Mouse (Mus musculus) lung, embryonic 15.5 days (tissue): Measurements from ENCODE around the gene Prph. TPM values are rescaled to one million over a fixed set of nuclear protein-coding genes. Genes with fewer than 3 reads are reported as not detected.

Experiments
- ATAC-seq: fragments of 200-750 bp; cut with Nextera tagmentation; 2 replicates; pipeline ENCODE4 v1.8.0; 2017; ENCODE audit warnings: moderate number of reproducible peaks, borderline replicate concordance; ENCODE audit not compliant: low FRiP score, low TSS enrichment; ENCODE audit errors: extremely low read depth
- H3K27ac ChIP-seq: fragments of 300-500 bp; sonication (generic); 2 replicates; pipeline ENCODE4 v1.5.1; 2015; ENCODE audit warnings: moderate library complexity, mild to moderate bottlenecking, inconsistent platforms
- H3K27me3 ChIP-seq: fragments of 300-500 bp; sonication (generic); 2 replicates; pipeline ENCODE4 v1.6.1; 2015; ENCODE audit warnings: inconsistent platforms
- H3K36me3 ChIP-seq: fragments of 300-500 bp; sonication (generic); 2 replicates; pipeline ENCODE4 v1.6.1; 2015; ENCODE audit warnings: inconsistent platforms
- H3K4me1 ChIP-seq: fragments of 300-500 bp; sonication (generic); 2 replicates; pipeline ENCODE4 v1.6.1; 2015; ENCODE audit warnings: inconsistent platforms
- H3K4me2 ChIP-seq: fragments of 300-500 bp; sonication (generic); 2 replicates; pipeline ENCODE4 v1.6.1; 2015; ENCODE audit warnings: inconsistent platforms, mild to moderate bottlenecking, moderate library complexity
- H3K4me3 ChIP-seq: fragments of 300-500 bp; sonication (generic); 2 replicates; pipeline ENCODE4 v1.5.1; 2015; ENCODE audit warnings: mild to moderate bottlenecking, inconsistent platforms
- H3K9ac ChIP-seq: fragments of 300-500 bp; sonication (generic); 2 replicates; pipeline ENCODE4 v1.6.1; 2015; ENCODE audit warnings: inconsistent platforms
- H3K9me3 ChIP-seq: fragments of 300-500 bp; sonication (generic); 2 replicates; pipeline ENCODE4 v1.6.1; 2016; ENCODE audit warnings: inconsistent platforms
- WGBS: fragments of 180-500 bp; shearing (Covaris S2); methylation state at CpG from one replicate; pipeline ENCODE4 v1.1.7; 2015; 5-methylcytosine and 5-hydroxymethylcytosine counted together
- polyA plus RNA-seq: library from polyadenylated mRNA; unstranded; fragments of >200 nt; fragmentation: Nextera tagmentation; extraction: Ambion mirVana; gene quantifications from 2 replicates; pipeline ENCODE4 v1.2.1, GENCODE M21; 2015

Prph gene
- polyA plus RNA-seq, 1 experiment from 2014 or later: 6.8 TPM

GRCm38 (mm10) chr15:99082840-99083239 lies 27.9 kb downstream of the Prph start:
- no peak overlapping the region for H3K27ac ChIP-seq
- no peak overlapping the region for H3K4me3 ChIP-seq
- H3K36me3 ChIP-seq: peaks cover 42% of the 10 kb centered on the region
- 87% methylated on average over 16 of the region's 16 CpGs for WGBS
- no peak for ATAC-seq
- no peak overlapping the region for H3K4me2 ChIP-seq
- peaks cover 10% of the 10 kb centered on the region; the same call in 1 of the 2 replicates for H3K4me1 ChIP-seq
- H3K9ac ChIP-seq: no peak overlapping the region
- peaks cover 42% of the 10 kb centered on the region for H3K27me3 ChIP-seq
- H3K9me3 ChIP-seq: no peaks in the 10 kb centered on the region

DNA sequence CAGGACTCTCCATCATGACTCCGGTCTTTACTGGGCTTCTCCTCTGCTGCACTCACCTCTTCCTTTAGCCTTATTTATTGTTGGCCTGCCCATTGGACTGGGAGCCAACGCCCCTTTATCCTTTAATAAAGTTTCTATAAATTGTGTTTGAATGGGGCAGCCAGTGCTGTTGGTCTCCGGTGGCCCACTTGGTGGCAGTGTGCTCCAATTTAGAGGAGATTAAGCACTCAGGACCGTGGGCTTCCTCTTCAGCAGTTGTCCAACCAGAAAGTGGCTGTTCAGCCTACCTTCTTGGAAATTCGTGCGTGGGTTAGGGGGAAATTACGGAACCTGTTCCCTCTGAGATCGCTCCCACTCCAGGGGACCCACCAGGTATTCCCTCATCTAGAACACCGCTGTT lies 28.3 kb downstream of the Prph start:
- Histone ChIP-seq H3K4me2 (no peak overlapping the region), H3K9me3 (no peaks in the 10 kb centered on the region), H3K4me3 (no peak overlapping the region), H3K9ac (no peak overlapping the region), H3K27ac (no peak overlapping the region), H3K4me1 (peaks cover 14% of the 10 kb centered on the region; the same call in 1 of the 2 replicates), H3K27me3 (peaks cover 47% of the 10 kb centered on the region), H3K36me3 (peaks cover 38% of the 10 kb centered on the region)
- ATAC-seq: no peak
- WGBS: 67% methylated on average over 9 of the region's 9 CpGs

DNA sequence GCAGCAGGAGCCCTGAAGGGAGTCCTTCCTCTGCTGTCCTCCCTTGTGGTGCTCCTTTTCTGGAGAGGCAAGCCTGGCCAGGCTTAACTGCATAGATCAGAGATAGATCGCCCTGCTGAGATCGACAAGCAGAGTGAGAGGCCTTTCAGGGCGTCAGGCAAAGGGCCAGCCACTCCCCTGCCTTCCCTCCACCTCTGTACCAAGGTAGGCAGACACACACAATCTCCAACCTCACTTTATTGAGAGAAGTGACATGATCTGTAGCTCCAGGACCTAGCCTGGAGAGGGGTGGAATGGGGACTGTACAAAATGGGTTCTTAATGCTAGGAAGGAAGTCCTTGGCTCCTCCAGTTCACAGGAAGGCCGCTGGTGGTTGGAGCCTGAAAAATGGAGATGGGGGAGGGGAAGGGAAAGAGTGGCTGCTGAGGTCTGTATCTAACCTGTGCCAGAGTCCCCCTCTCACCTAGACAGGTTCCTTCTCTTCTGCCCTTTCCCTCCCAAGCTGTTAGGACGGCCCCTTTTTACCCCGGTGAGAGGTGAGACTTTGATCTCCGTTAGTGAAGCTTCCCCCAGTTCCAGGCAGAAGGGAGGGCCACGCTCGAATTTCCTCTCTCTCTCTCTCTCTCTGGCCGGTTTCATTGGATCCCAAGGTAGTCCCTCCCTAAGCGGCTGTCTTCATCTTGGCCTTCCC lies 29.0 kb downstream of the Prph start:
- no peak overlapping the region for H3K4me3 ChIP-seq
- peak overlapping the region; percentile 2; the same call in 1 of the 2 replicates for H3K4me2 ChIP-seq
- H3K9me3 ChIP-seq: no peaks in the 10 kb centered on the region
- H3K27ac ChIP-seq: no peak overlapping the region
- peaks cover 31% of the 10 kb centered on the region for H3K36me3 ChIP-seq
- no peak for ATAC-seq
- WGBS: 9% methylated on average over 11 of the region's 11 CpGs
- no peak overlapping the region for H3K9ac ChIP-seq
- peaks cover 18% of the 10 kb centered on the region for H3K4me1 ChIP-seq
- peaks cover 54% of the 10 kb centered on the region for H3K27me3 ChIP-seq

DNA sequence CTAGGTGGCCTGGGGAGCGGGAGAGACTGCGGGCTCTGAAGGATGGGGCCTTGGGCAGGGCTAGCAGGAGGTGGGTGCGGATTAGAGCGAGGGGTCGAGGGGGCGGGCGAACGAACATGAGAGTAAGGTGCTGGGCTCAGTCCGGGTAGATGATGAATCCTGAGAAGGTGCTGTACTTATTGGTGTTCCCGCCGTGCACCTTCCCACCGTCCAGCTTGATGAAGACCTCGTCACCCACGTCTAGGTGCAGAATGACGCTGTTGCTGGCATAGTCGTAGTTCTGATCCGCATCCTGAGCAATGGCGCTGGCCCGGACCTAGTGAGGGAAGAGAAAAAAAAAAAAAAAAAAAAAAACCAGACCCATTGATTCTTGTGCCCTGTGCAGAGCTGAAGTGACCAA lies 29.6 kb downstream of the Prph start:
- H3K27ac ChIP-seq: no peak overlapping the region
- H3K27me3 ChIP-seq: peaks cover 60% of the 10 kb centered on the region
- H3K9ac ChIP-seq: no peak overlapping the region
- WGBS: 13% methylated on average over 19 of the region's 19 CpGs
- no peak for ATAC-seq
- no peak overlapping the region for H3K4me3 ChIP-seq
- no peaks in the 10 kb centered on the region for H3K9me3 ChIP-seq
- peak overlapping the region; percentile 2; the same call in 1 of the 2 replicates for H3K4me2 ChIP-seq
- peaks cover 18% of the 10 kb centered on the region for H3K4me1 ChIP-seq
- H3K36me3 ChIP-seq: peaks cover 31% of the 10 kb centered on the region

DNA sequence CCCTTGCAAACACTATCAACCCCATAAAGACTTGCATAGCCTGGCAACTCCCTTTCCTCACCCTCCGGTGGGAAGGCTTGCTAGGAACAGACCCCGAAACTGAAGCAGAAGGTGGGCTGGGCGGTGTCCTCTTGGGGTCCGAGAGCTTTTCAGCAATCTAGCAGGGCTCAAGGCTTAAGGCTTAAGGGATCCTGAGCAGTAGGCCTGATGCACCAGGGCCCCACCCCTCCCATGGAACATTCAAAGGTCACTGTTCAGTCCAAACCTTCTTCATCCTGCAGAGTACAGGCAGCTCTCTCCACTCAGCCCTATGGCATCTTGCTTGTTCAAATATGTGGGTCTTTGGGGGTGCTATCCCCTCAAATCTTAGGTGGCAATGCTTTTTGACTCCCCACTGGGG lies 31.0 kb downstream of the Prph start:
- peaks cover 23% of the 10 kb centered on the region for H3K36me3 ChIP-seq

DNA sequence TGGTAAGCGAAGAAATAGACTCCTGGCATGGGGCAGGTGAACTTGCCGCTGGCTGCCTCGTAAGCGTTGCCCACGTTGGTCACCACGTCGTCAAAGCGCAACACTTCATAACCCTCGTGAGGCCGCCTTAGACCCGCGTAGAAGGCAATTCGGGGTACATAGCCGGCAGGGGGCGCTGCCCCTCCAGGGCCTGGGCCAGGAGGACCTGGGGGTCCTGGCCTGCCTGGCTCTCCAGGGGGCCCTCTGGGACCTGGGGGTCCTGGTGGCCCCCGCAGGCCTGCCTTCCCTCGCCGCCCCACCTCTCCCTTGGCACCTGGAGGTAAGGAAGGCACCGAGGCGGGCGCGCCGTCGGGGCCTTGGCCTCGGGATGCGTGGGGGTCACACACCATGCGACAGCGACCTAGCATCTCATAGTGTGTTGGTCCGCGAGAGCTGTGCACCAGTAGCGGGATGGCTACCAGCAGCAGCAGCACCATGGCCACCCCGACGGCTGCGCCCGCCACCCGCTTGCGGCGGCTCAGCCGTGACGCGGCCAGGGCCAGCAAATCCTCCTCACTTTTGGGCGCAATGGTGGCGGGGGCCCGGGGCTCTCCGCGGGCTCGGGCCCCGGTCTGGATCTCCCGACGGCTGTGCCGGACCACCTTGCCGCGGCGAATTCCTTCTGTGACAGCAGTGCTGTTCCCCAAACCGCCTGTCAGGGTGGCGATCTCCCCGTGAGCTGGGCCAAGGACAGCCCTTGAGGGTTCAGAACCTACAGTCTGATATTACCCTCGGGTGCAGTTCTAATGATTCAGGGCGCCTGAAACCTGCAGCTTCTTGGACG lies 32.5 kb downstream of the Prph start, which contains the start of gene C1ql4:
Gene C1ql4, minus strand, starts transcription at position 565 of the 823 bp plus-strand sequence.
- no peak within 1 kb of the TSS for H3K27ac ChIP-seq
- H3K4me3 ChIP-seq: peak within 1 kb of the TSS; percentile 22
- H3K9ac ChIP-seq: no peak within 1 kb of the TSS
- peaks cover 18% of the 10 kb centered on the region for H3K4me1 ChIP-seq
- ATAC-seq: no peak
- peaks cover 89% of the 10 kb centered on the region for H3K27me3 ChIP-seq
- H3K4me2 ChIP-seq: peak within 1 kb of the TSS; percentile 44
- H3K9me3 ChIP-seq: no peaks in the 10 kb centered on the region
- H3K36me3 ChIP-seq: peaks cover 8% of the 10 kb centered on the region
- 8% methylated on average over 54 of the region's 60 CpGs for WGBS

More for the DNA sequence above, 31.0 kb downstream of the Prph start:
- Histone ChIP-seq H3K9me3 (no peaks in the 10 kb centered on the region), H3K27ac (no peak overlapping the region), H3K4me1 (peaks cover 18% of the 10 kb centered on the region), H3K9ac (no peak overlapping the region), H3K4me2 (no peak overlapping the region), H3K4me3 (no peak overlapping the region), H3K27me3 (peaks cover 74% of the 10 kb centered on the region)
- WGBS: 80% methylated on average over 4 of the region's 4 CpGs
- ATAC-seq: no peak

- no peak overlapping the region for H3K27ac ChIP-seq
- H3K9me3 ChIP-seq: no peaks in the 10 kb centered on the region
- H3K4me3 ChIP-seq: peak overlapping the region; percentile 22
- H3K4me2 ChIP-seq: peak overlapping the region; percentile 44
- peaks cover 18% of the 10 kb centered on the region for H3K4me1 ChIP-seq
- peak; percentile 53; the same call in 1 of the 2 replicates for ATAC-seq
- H3K9ac ChIP-seq: no peak overlapping the region
- H3K27me3 ChIP-seq: peaks cover 97% of the 10 kb centered on the region
- 0 out of 2 replicates have a peak, but pooled peaks cover under 1% of the 10 kb centered on the region for H3K36me3 ChIP-seq
- WGBS: 1% methylated on average over 27 of the region's 27 CpGs
These were observed 33.3 kb downstream of the Prph start for GRCm38 (mm10) chr15:99088292-99088691.

DNA sequence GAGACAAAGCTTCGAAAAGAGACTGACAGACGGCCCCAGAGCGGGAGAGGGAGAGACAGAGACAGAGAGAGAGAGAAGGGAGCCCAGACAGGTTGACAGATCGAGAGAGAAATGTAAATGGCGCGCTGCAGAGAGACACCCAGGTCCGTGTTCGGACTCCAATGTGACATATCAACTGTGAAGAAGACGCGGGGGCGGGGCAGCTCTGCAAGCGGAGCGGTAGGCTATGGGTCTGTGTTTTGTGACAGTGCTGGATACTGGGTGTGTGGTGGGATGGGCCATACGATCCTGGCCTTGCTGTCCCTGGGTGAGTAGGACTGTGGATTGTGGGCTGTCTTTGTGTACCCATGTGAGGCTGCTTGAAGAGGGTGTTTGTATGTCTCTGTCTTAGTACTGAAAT lies 34.1 kb downstream of the Prph start:
- H3K36me3 ChIP-seq: no peaks in the 10 kb centered on the region
- no peak overlapping the region for H3K27ac ChIP-seq
- H3K9ac ChIP-seq: no peak overlapping the region
- H3K4me3 ChIP-seq: peak overlapping the region; percentile 22; the same call in 1 of the 2 replicates
- 0 out of 2 replicates have a peak overlapping the region, but pooled peaks have one; percentile 17 for H3K4me2 ChIP-seq
- H3K9me3 ChIP-seq: no peaks in the 10 kb centered on the region
- WGBS: 12% methylated on average over 14 of the region's 14 CpGs
- ATAC-seq: no peak
- peaks cover 100% of the 10 kb centered on the region for H3K27me3 ChIP-seq
- peaks cover 22% of the 10 kb centered on the region for H3K4me1 ChIP-seq

- Histone ChIP-seq H3K9me3 (no peaks in the 10 kb centered on the region), H3K27ac (no peak within 1 kb of the TSS), H3K27me3 (peaks cover 99% of the 10 kb centered on the region), H3K4me1 (peaks cover 39% of the 10 kb centered on the region), H3K36me3 (no peaks in the 10 kb centered on the region), H3K4me2 (peak within 1 kb of the TSS; percentile 91), H3K9ac (peak within 1 kb of the TSS; percentile 45), H3K4me3 (peak within 1 kb of the TSS; percentile 46)
- ATAC-seq: no peak
- WGBS: 36% methylated on average over 8 of the region's 8 CpGs
These were observed 37.9 kb downstream of the Prph start, which contains the start of gene Dnajc22 for GRCm38 (mm10) chr15:99092870-99093269. Dnajc22 (plus strand) TSS chr15:99093170.

- ATAC-seq: no peak; the same call in 1 of the 2 replicates
These were observed 38.6 kb downstream of the Prph start for GRCm38 (mm10) chr15:99093291-99094258.

More at GRCm38 (mm10) chr15:99093291-99094258, 38.6 kb downstream of the Prph start:
- H3K9me3 ChIP-seq: no peaks in the 10 kb centered on the region
- peak overlapping the region; percentile 45 for H3K9ac ChIP-seq
- H3K27me3 ChIP-seq: peaks cover 99% of the 10 kb centered on the region
- peaks cover 38% of the 10 kb centered on the region for H3K4me1 ChIP-seq
- peak overlapping the region; percentile 46 for H3K4me3 ChIP-seq
- WGBS: 1% methylated on average over 56 of the region's 56 CpGs
- no peak overlapping the region for H3K27ac ChIP-seq
- peak overlapping the region; percentile 91 for H3K4me2 ChIP-seq
- H3K36me3 ChIP-seq: no peaks in the 10 kb centered on the region
